Mouse (Mus musculus) frontal cortex, postnatal 25 days (tissue): ENCODE measurements at regions not wholly inside any gene's neighbourhood (a gene's known extent, or its start where the extent isn't known, plus 50 kb on each side); places are given as distances from the start of the nearest gene placed in this dataset.

Experiments used
- DNase-seq, 2 experiments: peaks; one replicate each; pipeline ENCODE4 v3.0.0; 2022; ENCODE audit warnings: low spot score in 2 of 2

- peak; percentile 12 to 20 for DNase-seq
Observed at GRCm38 (mm10) chrX:96019556-96019955, 62.8 kb upstream of the Las1l start.

DNA sequence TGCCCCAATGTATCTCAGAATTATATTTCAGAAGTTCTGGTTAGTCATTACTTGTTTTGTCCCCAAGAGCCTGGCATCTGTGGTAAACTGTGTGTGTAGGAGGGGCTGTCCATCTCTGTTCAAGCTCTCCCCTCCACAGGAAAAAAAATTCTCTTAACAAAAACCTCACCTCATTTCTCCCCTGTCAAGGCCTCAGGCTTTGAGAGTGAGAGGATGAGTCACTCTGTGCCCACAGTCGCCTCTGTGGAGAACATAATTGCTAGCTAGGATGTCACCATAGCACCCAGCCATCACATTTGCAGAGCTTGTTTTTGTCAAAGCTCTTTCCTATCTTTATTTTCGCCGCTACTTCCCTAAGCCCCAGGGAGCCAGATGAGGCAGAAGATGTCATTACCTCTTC is 63.6 kb upstream of the Las1l start:
- DNase-seq = no peak

GRCm38 (mm10) chrX:96025374-96025773 is 68.6 kb upstream of the Las1l start:
- DNase-seq = no peak

GRCm38 (mm10) chrX:96025876-96026275 is 69.1 kb upstream of the Las1l start:
- DNase-seq = no peak

GRCm38 (mm10) chrX:96031591-96031990 is 64.3 kb upstream of the Msn start:
- DNase-seq = no peak

- no peak for DNase-seq
Observed at GRCm38 (mm10) chrX:96035307-96035706, 60.5 kb upstream of the Msn start.

DNA sequence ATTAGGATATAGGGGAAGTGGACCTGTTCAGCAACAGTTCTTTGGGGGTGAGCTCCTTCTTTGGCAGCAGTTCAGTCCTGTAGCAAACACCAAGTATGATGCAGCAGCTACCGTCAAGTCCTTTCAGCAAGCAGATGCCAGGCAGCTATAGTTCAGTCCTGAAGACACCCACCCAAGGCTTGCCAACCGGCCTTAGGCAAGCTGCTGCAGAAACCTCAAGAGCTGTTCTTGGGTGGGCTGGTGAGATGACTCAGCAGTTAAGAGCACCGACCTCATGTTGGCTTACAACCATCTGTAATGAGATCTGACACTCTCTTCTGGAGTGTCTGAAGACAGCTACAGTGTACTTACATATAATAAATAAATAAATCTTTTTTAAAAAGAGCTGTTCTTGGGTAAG is 53.6 kb upstream of the Msn start:
- DNase-seq = no peak
